Mouse (Mus musculus): ENCODE measurements around the gene Thrb.

Thrb gene

DNA sequence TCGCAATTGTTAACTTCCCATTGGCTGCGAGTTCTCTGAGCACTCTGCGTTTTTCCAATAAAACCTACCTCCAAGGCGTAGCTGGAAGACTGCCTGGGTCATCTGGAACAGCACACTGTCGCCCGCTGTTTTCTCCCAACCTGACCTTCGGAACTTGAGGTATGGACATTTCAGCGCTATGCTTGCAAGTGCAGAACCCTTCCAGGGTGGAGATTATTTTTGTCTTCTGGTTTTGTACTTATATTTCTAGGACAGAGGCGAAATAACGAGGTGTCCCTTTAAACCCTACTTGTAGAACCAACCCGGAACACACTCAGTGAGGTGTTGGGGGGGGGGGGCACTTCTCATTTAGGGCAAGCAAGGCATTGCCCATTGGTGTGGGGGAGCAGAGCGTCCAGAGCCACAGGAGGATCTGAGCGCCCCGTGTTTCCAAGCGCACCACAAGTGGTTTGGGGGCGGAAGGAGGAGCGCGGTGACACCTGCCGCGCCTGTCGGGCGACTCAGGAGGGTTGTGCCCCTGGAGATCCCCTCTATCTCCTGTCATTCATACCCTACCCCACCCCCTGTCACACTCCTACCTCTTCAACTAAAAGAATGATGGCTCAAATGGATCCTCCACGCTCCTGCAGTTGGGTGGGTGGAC is at the start of gene Thrb:
TSS of gene Thrb (plus strand) at position 576 of the 643 bp plus-strand sequence.
- peak; percentile 75 for DNase-seq

DNA sequence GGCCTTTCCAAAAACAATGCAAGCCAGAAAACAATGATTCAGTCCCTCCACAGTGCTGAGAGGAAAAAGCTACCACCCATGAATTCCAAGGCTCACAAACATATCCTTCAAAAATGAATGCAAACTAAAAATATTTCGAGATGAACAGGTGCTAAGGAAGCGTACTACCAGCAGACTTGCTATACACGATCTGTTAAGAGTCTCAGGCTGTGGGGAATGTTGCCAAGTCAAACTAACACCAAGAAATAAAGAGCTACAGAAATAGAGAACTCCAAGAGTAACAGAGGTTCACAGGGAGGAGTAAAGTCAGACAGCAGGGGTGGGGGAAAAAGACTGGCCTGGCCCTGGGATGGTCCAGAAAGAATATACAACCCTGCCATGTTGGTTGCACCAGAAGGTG is 38.4 kb upstream of the Thrb start:
- DNase-seq = no peak

DNA sequence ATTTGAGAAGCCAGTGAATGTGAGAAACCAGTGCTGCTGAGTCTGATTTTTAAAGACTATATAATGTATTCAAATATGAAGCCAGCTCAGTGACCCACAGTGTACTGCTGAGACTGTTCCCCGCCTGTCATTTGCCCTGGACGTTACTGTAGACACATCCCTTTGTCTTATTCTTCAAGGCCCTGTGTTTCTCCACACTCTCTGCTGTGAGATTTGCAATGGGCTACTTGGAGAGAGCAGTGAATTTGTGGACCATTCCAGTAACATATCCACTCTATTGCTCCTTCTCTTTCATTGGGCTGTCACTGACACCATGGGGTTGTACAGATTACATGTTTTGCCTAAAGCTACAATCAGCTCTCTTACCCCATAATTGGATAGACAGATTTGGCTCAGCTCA is 36.1 kb upstream of the Thrb start:
- DNase-seq = no peak

DNA sequence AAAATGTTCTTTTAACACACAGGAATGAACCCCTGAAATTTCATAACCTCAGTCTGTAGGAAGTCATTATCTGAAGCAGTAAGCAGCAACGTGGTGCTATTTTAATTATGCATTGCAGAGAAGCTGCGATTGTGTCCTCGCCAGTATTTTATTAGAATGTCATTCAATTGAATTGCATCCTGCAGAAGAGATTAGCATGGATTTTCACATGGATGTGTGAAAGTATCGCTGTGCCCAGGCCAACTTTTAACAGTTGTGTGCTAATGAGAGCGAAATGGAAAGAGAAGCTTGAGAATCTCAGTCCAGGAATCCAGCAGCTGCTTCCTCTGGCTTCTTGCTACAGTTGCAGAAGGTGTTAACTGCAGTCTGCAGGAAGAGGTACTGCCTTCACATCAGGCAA is 30.8 kb upstream of the Thrb start:
- no peak for DNase-seq

DNA sequence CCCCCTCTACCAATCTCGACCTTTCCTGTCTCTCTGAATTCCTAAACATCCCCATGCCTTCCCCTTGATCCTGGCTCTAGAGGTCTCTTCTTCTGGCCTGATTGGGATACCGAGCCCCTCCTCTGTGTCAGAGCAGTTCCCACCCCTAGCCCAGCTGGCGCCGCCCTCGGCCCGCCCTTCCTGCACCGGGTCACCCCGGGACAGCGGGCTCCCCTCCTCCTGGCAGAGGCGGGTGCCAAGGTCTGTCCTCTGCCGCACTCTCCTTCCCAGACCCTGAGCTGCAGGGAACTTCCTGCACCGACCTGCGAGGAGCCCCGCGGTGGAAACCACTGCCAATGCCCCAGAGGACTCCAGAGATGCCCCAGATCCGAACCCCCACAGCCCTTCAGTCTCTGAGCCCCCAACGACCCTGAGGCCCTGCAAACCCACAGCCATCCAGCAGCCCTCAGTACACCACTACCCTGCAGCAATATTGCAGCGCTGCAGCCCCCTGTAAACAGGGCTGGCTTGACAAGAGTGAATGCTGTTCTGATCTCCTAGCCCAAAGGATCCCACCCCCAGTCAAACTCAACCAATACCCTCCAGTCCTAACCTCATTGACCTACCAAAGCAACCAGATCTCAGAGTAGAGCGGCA is 27.1 kb upstream of the Thrb start:
- peak; percentile 83 for DNase-seq

DNA sequence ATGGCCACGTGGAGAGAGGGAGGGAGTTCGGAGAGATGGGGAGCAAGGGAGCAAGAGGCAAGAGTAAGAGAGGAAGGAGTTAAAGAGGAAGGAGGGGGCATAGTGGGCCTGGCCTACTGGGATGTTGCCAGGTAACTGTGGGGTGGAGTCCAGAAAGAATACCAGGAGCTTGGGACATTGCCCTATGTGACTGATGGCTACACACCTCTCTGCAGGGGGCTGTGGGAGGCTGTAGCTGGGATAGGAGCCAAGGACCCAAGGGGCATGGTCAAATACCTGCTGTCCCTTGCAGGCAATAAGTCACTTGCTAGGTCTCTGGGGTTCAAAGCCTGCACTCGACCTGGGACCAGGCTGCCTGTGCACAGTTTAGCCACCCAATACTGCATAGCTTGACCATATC is 23.1 kb upstream of the Thrb start:
- peak; percentile 63 for DNase-seq

DNA sequence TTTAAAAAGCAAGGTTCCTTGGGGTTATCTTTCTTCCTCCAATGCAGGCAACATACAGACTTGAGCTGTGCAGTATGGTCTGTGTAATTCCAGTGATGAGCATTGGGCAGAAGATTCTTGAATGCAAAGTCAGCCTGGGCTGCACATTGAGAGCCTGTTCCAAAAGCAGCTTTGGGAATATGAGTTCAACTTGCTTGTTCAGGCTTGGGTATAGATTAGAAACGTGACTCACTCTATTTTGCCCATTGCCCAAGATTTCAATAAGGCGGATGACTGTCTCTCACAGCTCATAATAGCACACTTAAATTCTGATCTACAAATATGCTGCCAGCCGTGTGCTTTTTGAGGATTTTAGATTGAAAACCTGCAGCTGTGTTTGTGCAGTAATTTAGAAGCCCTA is 18.3 kb upstream of the Thrb start:
- no peak for DNase-seq

DNA sequence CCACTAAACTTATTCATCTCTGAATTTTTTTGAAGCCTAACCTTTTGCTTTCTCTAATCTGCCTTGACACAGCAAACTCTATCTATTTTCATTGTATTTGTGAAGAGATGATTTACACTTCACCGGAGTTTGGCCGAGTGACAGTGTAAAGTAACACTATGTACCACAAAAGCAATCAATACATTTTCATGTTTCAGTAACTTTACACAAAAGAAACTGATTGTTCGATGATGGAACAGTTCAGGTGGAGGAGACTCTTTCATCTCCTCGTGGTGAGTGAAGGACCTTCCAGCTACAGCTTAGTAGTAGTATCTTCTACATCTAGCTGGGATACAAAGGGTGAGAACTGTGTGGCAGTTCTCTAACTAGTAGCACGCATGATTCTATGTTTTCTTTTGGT is 5.0 kb upstream of the Thrb start:
- no peak for DNase-seq

DNA sequence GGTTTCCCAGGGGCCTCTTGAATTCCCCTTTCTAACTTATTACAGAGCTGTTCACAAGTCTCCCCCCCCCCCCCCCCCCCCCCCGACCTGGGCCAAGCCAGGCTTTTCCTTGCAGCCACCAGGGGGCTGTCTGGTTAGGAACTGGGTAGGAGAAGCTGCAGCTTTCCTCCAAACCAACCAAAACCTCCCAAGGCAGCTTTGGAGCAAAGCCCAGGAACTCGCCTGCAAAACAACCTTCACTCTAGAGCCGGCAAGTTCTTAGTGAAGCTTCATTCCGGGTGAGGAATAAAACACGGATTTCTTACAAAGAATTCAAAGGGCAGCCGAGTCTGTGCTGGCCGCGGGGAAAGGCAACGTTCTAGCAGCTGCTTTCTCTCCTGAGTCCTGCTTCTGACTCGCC is 1.0 kb upstream of the Thrb start:
- peak; percentile 85 for DNase-seq

DNA sequence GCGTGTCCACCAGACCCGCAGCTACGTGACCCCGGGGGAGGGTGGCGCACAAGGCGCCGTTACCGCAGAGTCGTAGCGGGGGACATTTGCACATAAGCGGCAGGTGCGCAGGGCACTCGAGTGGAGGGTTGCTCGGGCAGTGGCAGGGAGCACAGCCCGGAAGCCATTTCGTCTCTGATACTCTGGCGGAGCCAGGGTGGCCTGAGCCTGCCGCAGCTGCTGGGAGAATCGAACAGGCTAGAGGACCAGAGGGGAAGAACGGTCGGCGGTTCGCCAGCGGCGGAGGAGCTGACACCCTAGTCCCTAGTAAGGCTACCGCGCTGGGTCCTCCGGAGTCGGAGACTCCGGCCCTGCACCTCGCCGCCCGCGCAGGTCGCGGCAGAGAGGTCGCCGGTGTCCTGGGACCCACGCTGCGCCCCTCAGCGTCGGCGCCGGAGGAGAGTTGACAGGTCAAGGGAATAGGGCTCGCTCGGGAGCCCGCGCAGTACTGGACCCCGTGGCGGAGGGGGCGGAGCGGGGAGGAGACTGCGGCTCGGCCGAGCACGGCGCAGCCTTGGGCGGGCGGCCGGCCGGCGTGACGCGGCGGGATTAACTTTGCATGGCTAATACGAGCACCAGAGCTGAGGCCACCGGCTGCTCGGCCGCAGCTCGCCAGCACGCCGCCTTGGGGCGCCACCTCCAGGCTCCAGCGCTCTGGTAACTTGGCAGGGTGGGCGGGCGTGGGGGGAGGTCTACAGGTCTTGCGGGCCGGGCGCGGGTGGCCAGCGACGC is 453 bp downstream of the Thrb start:
- DNase-seq = peak; percentile 92

DNA sequence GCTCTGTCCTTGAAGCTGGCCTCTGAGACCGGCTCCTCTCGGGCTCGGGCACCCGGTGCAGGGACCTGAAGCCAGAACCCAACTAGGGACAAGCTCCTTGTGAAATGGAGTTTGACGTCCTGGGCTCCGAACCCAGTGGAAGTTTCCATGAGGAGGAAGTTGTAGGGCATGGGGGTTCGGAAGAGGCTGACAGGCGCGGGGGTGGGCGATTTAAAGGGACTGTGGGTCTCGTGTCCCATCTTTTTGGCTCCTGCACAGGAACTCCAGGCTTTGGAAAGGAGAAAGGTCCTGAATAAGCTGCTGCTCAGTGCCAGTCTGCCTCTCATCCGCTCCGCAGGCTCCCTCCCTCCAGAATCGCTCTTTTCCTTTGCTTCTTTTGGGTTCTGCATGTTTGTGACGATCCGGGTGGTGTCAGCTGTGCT is 1.1 kb downstream of the Thrb start:
- DNase-seq = peak; percentile 84

DNA sequence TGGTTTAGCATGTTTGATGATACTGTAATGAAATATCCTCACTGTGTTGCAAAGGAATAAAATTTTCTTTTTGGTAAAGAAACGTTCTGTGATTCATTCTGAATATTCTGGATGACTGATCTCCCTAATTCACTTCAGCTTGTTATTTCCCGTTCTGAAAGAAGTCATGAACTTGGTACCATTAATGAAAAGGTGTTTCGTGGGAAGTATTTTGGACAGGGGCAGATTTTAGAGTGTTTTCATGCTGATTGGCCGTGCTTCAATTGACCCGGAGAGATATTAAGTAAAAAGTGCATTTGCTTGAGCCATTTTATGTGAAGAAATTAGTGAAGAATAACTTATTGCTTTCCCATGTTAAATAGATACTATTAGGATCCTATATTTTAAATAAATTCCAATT is 2.0 kb downstream of the Thrb start:
- no peak for DNase-seq

DNA sequence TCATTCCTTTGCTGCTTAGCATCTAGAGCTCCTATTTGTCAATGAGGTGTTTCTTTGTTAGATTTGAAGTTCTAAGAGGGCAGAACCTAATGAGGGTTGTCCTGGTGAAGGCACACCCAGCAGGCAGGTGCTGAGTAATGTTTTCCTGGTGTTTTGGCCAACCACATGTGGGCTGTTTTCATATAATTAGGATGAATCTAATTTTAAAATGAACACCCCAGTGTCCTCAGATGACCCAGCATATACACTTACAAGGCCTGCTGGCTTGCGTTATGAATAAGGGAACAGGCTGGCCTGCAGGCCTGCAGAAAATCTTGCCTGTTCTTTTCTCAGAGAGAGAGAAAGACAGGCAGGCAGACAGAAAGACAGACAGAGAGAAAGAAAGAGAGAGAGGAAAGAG is 14.3 kb downstream of the Thrb start:
- no peak for DNase-seq

DNA sequence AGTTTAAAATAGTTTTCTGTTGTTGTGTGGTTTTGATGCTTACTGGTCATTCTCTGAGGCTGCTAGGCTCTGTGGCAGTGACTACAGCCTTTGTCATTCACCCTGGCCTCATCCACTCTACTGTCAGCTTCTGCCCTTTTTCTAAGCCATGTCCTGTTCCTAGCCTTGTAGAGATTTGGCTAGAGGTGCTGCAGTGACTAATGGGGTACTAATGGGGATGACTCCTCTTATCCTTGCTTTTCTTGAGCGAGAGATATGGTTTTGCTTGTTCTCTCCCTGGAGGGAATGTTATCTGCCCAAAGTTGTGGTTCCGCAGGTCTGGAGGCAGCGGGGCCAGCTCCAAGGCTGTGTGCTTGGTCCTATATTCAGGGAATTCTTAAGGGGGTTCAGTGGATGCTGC is 15.2 kb downstream of the Thrb start:
- no peak for DNase-seq

DNA sequence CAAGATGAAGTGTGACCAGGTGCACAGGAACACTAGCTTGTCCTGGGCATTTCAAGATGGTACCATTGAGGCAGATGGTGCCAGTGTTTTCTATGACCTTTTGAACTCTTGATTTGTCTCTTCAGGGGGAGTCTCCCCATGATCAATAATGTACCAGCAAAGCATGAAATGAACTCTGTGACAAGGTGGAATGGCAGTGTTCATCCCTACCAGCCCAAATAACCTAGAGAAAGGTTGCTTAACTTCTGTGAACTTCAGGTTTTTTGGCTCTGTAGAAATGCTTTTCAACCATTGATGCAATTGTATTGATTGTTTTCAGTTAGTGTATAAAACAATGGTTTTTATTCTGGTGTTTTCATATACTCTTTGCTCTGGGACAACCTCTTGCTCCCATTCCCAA is 21.4 kb downstream of the Thrb start:
- DNase-seq = no peak

DNA sequence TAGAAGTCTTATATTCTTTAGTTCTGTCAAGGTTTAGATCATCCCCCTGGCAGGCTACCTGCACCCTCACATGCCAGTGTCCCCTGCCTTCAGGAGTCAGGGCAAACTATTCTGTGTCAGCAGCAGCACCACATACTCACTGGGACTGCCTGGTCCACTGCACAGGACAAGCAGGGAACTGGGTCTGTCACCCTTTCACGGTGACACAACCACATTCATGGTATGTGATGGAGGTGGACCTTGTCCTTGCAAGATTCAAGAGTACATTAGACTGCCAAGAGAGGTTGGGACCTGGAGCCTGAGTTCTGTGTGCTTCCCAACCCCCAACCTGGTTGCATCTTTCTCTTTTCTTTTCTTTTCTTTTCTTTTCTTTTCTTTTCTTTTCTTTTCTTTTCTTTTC is 24.8 kb downstream of the Thrb start:
- no peak for DNase-seq

DNA sequence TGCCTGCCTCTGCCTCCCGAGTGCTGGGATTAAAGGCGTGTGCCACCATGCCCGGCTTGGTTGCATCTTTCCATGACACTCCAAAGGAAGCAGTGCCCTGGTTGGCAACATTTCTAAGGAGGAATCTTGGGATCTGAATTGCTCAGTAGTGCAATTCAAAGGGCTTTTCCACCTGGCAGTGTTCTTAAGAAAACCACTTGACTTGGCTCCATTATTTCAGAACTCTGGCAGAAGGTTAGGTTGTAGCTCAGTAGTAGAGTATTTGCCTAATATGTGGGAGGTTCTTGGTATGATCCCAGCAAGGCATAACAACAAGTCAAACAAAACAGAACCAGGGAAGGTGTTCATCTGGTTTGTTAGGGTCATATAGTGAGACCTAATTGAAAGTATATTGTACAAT is 25.4 kb downstream of the Thrb start:
- no peak for DNase-seq

DNA sequence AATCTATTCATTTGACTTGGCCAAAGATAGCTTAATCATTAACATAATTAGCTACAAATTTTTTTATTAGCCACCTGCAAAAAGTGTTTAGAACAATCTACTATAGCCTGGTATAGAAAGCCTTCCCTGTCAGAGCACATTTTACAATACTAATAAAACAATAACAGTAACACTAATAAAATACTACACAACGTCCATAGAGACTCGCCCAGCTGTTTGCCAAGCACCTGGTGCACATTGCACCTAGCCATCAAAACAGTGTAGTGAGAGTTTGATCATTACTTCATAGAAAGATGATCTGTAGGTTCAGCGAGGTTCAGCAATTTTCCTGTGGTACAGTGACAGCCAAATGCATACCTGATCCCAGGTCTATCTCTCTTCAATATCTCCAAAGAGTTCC is 26.9 kb downstream of the Thrb start:
- DNase-seq = no peak

DNA sequence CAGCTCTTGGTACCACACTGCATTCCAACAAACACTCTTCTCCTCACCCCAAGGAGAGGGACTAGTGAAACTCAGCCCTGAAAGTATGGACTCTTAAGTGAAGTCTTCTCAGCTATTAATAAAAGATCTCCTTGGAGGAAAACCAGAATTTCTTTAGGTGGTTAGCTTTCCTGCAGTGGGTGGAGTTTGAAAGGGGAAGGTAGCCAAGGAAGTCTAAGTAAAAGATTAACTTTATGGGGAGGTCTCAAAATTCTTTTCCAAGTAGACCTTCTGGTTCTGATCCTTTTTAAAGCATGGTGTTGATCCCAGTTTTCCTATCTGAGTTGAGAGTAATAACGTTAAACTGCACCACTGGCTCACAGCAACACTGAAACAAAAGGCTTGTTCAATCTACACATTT is 31.2 kb downstream of the Thrb start:
- DNase-seq = no peak

DNA sequence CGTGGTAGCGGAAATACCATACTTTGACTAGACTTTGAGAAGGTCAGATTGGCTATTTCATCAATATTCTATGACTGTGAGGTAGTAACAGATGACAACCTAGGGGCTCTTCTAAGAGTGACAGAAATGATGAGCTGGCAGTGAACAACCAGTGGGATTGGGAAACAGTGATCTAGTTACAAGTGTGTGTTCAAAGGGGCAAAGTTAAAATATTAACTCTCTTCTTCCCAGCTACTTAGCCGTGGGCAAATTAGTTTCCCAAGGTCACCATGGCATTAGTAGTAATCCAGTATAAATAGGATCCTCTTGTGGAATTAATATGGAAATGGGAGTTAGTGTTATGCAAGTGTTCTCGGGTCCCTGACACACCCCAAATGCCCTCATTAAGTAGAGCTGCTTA is 35.5 kb downstream of the Thrb start:
- DNase-seq = no peak

DNA sequence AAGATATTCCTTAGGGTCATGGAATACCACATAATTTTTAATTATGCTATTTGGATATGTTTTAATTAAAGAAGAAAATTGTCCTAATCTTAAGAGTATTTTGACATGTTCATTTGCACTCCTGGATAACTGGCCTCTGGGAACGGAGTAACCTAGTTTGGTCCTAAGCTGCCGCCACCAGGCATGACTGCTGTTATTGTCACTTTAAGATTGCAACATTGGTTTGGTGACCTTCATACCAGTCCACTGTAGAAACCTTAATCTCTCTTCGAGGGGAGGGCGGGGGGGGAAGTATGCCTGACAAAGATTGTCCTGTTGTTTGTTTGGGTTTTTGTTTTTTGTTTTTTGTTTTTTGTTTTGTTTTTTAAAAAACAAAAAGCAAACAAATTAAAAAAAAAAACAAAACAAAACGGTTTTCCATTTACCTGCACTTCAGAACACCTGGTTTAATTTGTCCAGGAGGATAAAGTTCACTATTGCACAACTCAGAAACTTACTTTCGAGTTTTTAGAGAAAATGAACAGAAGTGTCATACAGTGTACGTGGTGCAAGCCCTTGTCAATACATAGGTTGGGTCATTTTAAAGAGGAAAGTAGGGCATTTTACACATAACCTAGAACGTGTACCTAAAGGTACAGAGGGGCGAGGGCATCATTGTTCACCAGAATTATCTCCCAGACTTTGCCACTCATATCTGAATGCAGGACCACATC is 38.0 kb downstream of the Thrb start:
- no peak for DNase-seq

DNA sequence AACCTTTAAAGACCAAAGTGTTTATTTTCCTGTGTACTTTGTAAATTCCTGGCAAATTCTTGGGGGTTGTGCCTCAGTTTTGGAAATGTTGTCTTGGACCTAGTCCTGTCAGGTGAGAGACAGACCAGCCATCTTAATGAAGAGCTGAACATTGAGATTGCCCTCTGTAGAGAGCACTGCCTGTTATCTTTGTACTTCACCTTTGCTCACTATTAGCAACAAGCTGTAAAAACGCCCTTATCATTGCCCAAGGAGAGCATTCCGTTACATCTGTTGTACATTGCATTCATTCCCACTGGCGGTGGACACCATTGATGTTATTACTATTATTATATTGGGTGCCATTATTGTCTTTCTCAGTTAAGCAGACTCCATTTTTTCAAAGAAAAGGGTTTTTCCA is 40.2 kb downstream of the Thrb start:
- no peak for DNase-seq

DNA sequence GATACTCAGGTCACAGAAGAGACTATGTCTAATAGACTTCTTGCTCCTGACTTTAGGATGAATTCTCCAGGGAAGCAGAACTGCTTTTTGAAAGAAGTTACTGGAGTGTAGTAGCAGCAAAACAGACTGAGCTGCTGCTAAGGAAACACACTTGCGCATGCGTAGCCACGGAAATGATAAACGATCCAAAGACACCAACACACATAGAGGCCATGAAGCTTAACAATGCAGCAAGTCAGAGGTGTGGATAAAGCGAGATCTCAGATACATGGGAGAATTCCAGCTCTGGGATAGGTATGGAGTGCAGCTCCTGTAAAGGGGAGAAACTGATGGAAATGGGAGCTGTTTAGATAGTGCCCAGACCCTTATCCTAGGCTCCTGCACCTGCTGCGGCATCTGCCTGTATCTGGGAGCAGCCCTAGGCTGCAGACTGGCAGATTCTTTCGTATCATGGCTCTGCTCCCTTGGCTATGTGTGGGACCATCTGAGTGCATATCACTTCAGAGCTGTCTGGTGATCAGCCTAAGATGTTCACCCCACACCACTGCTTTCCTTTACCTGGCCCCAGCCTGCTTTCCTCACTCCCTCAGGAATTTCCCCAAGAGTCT is 53.3 kb downstream of the Thrb start:
- DNase-seq = no peak
